Mouse (Mus musculus) hindbrain, embryonic 13.5 days (tissue): ENCODE results near the gene Dzip1l. TPM values are rescaled to one million over a fixed set of nuclear protein-coding genes. Genes with fewer than 3 reads are reported as not detected.

ENCODE experiments used
- ATAC-seq: fragments of 200-750 bp; cut with Nextera tagmentation; 2 replicates; pipeline ENCODE4 v1.8.0; 2017; ENCODE audit warnings: moderate TSS enrichment; ENCODE audit not compliant: low FRiP score
- H3K27ac ChIP-seq: fragments of 300-500 bp; sonication (generic); 2 replicates; pipeline ENCODE4 v1.5.1; 2015; ENCODE audit warnings: inconsistent platforms, mild to moderate bottlenecking, moderate library complexity
- H3K27me3 ChIP-seq: fragments of 300-500 bp; sonication (generic); 2 replicates; pipeline ENCODE4 v1.6.1; 2015; ENCODE audit warnings: mild to moderate bottlenecking, inconsistent platforms
- H3K36me3 ChIP-seq: fragments of 300-500 bp; sonication (generic); 2 replicates; pipeline ENCODE4 v1.6.1; 2015; ENCODE audit warnings: mild to moderate bottlenecking, inconsistent platforms
- H3K4me1 ChIP-seq: fragments of 300-500 bp; sonication (generic); replicated peaks from 2 replicates; pipeline ENCODE4 v1.6.1; 2015; ENCODE audit warnings: inconsistent platforms
- H3K4me2 ChIP-seq: fragments of 300-500 bp; sonication (generic); 2 replicates; pipeline ENCODE4 v1.6.1; 2015; ENCODE audit warnings: inconsistent platforms, mild to moderate bottlenecking, moderate library complexity
- H3K4me3 ChIP-seq: fragments of 300-500 bp; sonication (generic); 2 replicates; pipeline ENCODE4 v1.5.1; 2015; ENCODE audit warnings: mild to moderate bottlenecking, inconsistent platforms
- H3K9ac ChIP-seq: fragments of 300-500 bp; sonication (generic); 2 replicates; pipeline ENCODE4 v1.6.1; 2015; ENCODE audit warnings: mild to moderate bottlenecking, inconsistent platforms
- H3K9me3 ChIP-seq: fragments of 300-500 bp; sonication (generic); 2 replicates; pipeline ENCODE4 v1.6.1; 2016; ENCODE audit warnings: inconsistent platforms
- WGBS: fragments of 180-500 bp; shearing (Covaris S2); methylation state at CpG from one replicate; pipeline ENCODE4 v1.1.7; 2015; 5-methylcytosine and 5-hydroxymethylcytosine counted together
- polyA plus RNA-seq: library from polyadenylated mRNA; unstranded; fragments of >200 nt; fragmentation: Nextera tagmentation; extraction: Ambion mirVana; gene quantifications from 2 replicates; pipeline ENCODE4 v1.2.1, GENCODE M21; 2015

Dzip1l gene
- polyA plus RNA-seq, 1 experiment from 2014 or later = 10.8 TPM

- peaks cover 8% of the 10 kb centered on the region for H3K4me1 ChIP-seq
- H3K4me2 ChIP-seq = no peak overlapping the region
- no peaks in the 10 kb centered on the region for H3K9me3 ChIP-seq
- no peaks in the 10 kb centered on the region for H3K27me3 ChIP-seq
- no peak overlapping the region for H3K9ac ChIP-seq
- no peak overlapping the region for H3K4me3 ChIP-seq
- H3K27ac ChIP-seq = no peak overlapping the region
- 91% methylated on average over 10 of the region's 10 CpGs for WGBS
- peaks cover 46% of the 10 kb centered on the region for H3K36me3 ChIP-seq
- ATAC-seq = 0 out of 2 replicates have a peak, but pooled peaks have one; percentile 21
Measured at GRCm38 (mm10) chr9:99662887-99663286, 33.6 kb downstream of the Dzip1l start.

GRCm38 (mm10) chr9:99667596-99667995 lies 38.3 kb downstream of the Dzip1l start:
- Histone ChIP-seq H3K4me3 (no peak overlapping the region), H3K9ac (no peak overlapping the region), H3K4me1 (no peaks in the 10 kb centered on the region), H3K9me3 (0 out of 2 replicates have a peak, but pooled peaks cover 4% of the 10 kb centered on the region), H3K4me2 (no peak overlapping the region), H3K27ac (no peak overlapping the region), H3K27me3 (no peaks in the 10 kb centered on the region), H3K36me3 (peaks cover 50% of the 10 kb centered on the region)
- ATAC-seq = no peak
- 89% methylated on average over 8 of the region's 8 CpGs for WGBS

GRCm38 (mm10) chr9:99671603-99672002 lies 42.3 kb downstream of the Dzip1l start:
- no peak for ATAC-seq
- Histone ChIP-seq H3K4me2 (no peak overlapping the region), H3K9me3 (0 out of 2 replicates have a peak, but pooled peaks cover 4% of the 10 kb centered on the region), H3K36me3 (peaks cover 28% of the 10 kb centered on the region), H3K4me3 (no peak overlapping the region), H3K9ac (no peak overlapping the region), H3K4me1 (no peaks in the 10 kb centered on the region), H3K27me3 (no peaks in the 10 kb centered on the region), H3K27ac (no peak overlapping the region)
- 46% methylated on average over 2 of the region's 2 CpGs for WGBS

GRCm38 (mm10) chr9:99675714-99676113 lies 46.4 kb downstream of the Dzip1l start:
- Histone ChIP-seq H3K4me1 (no peaks in the 10 kb centered on the region), H3K9me3 (no peaks in the 10 kb centered on the region), H3K9ac (no peak overlapping the region), H3K27ac (no peak overlapping the region), H3K4me2 (no peak overlapping the region), H3K36me3 (no peaks in the 10 kb centered on the region), H3K4me3 (no peak overlapping the region), H3K27me3 (no peaks in the 10 kb centered on the region)
- 91% methylated on average over 3 of the region's 3 CpGs for WGBS
- no peak for ATAC-seq

- H3K27me3 ChIP-seq = no peaks in the 10 kb centered on the region
- ATAC-seq = no peak
- no peaks in the 10 kb centered on the region for H3K36me3 ChIP-seq
- H3K9ac ChIP-seq = no peak overlapping the region
- peaks cover 9% of the 10 kb centered on the region; the same call in 1 of the 2 replicates for H3K4me1 ChIP-seq
- no peak overlapping the region for H3K4me3 ChIP-seq
- 74% methylated on average over 21 of the region's 21 CpGs for WGBS
- no peak overlapping the region for H3K4me2 ChIP-seq
- no peaks in the 10 kb centered on the region for H3K9me3 ChIP-seq
- no peak overlapping the region for H3K27ac ChIP-seq
Measured at GRCm38 (mm10) chr9:99681980-99682570, 52.8 kb downstream of the Dzip1l start.

GRCm38 (mm10) chr9:99685061-99685521 lies 55.8 kb downstream of the Dzip1l start:
- H3K9ac ChIP-seq = no peak overlapping the region
- no peaks in the 10 kb centered on the region for H3K9me3 ChIP-seq
- H3K27me3 ChIP-seq = no peaks in the 10 kb centered on the region
- 71% methylated on average over 5 of the region's 5 CpGs for WGBS
- peaks cover 9% of the 10 kb centered on the region; the same call in 1 of the 2 replicates for H3K4me1 ChIP-seq
- no peak overlapping the region for H3K27ac ChIP-seq
- no peak overlapping the region for H3K4me2 ChIP-seq
- no peaks in the 10 kb centered on the region for H3K36me3 ChIP-seq
- no peak overlapping the region for H3K4me3 ChIP-seq
- ATAC-seq = no peak

- ATAC-seq = no peak
- Histone ChIP-seq H3K9me3 (no peaks in the 10 kb centered on the region), H3K4me1 (peaks cover 9% of the 10 kb centered on the region; the same call in 1 of the 2 replicates), H3K27me3 (no peaks in the 10 kb centered on the region), H3K4me3 (no peak overlapping the region), H3K4me2 (no peak overlapping the region), H3K27ac (no peak overlapping the region), H3K36me3 (no peaks in the 10 kb centered on the region), H3K9ac (no peak overlapping the region)
- WGBS = 78% methylated on average over 5 of the region's 5 CpGs
Measured at GRCm38 (mm10) chr9:99685536-99686231, 56.4 kb downstream of the Dzip1l start.

- Histone ChIP-seq H3K27me3 (no peaks in the 10 kb centered on the region), H3K4me3 (no peak overlapping the region), H3K36me3 (no peaks in the 10 kb centered on the region), H3K4me2 (no peak overlapping the region), H3K9ac (no peak overlapping the region), H3K4me1 (peaks cover 5% of the 10 kb centered on the region; the same call in 1 of the 2 replicates), H3K9me3 (no peaks in the 10 kb centered on the region), H3K27ac (no peak overlapping the region)
- ATAC-seq = no peak
- WGBS = 92% methylated on average over 5 of the region's 5 CpGs
Measured at GRCm38 (mm10) chr9:99689796-99690195, 60.5 kb downstream of the Dzip1l start.

- Histone ChIP-seq H3K27me3 (no peaks in the 10 kb centered on the region), H3K27ac (no peak overlapping the region), H3K9ac (no peak overlapping the region), H3K9me3 (no peaks in the 10 kb centered on the region), H3K4me2 (no peak overlapping the region), H3K4me1 (no peaks in the 10 kb centered on the region), H3K36me3 (no peaks in the 10 kb centered on the region), H3K4me3 (no peak overlapping the region)
- 87% methylated on average over 7 of the region's 7 CpGs for WGBS
- no peak for ATAC-seq
Measured at GRCm38 (mm10) chr9:99690386-99690785, 61.1 kb downstream of the Dzip1l start.

- H3K9ac ChIP-seq = no peak overlapping the region
- no peak overlapping the region for H3K27ac ChIP-seq
- H3K27me3 ChIP-seq = no peaks in the 10 kb centered on the region
- 63% methylated on average over 7 of the region's 7 CpGs for WGBS
- no peak for ATAC-seq
- H3K4me1 ChIP-seq = no peaks in the 10 kb centered on the region
- H3K4me2 ChIP-seq = no peak overlapping the region
- no peaks in the 10 kb centered on the region for H3K9me3 ChIP-seq
- no peak overlapping the region for H3K4me3 ChIP-seq
- no peaks in the 10 kb centered on the region for H3K36me3 ChIP-seq
Measured at GRCm38 (mm10) chr9:99694961-99695360, 65.7 kb downstream of the Dzip1l start.

GRCm38 (mm10) chr9:99699752-99700389 lies 70.6 kb downstream of the Dzip1l start:
- H3K9ac ChIP-seq = no peak overlapping the region
- ATAC-seq = no peak
- H3K9me3 ChIP-seq = no peaks in the 10 kb centered on the region
- H3K27me3 ChIP-seq = no peaks in the 10 kb centered on the region
- H3K4me1 ChIP-seq = no peaks in the 10 kb centered on the region
- no peak overlapping the region for H3K4me3 ChIP-seq
- H3K27ac ChIP-seq = no peak overlapping the region
- H3K36me3 ChIP-seq = no peaks in the 10 kb centered on the region
- H3K4me2 ChIP-seq = no peak overlapping the region
- WGBS = 81% methylated on average over 2 of the region's 2 CpGs

GRCm38 (mm10) chr9:99701187-99701586 lies 71.9 kb downstream of the Dzip1l start:
- Histone ChIP-seq H3K36me3 (no peaks in the 10 kb centered on the region), H3K4me1 (no peaks in the 10 kb centered on the region), H3K9ac (no peak overlapping the region), H3K27ac (no peak overlapping the region), H3K9me3 (no peaks in the 10 kb centered on the region), H3K4me2 (no peak overlapping the region), H3K4me3 (no peak overlapping the region), H3K27me3 (no peaks in the 10 kb centered on the region)
- 88% methylated on average over 2 of the region's 2 CpGs for WGBS
- no peak for ATAC-seq
